Mouse (Mus musculus): Measurements from ENCODE around the gene Ppp2r5e.
"Not testable (repeated sequence)": the region's sequence is repeated elsewhere in the genome, so short reads cannot be mapped to it uniquely, and the experiment has no call there.

The Ppp2r5e gene

DNA sequence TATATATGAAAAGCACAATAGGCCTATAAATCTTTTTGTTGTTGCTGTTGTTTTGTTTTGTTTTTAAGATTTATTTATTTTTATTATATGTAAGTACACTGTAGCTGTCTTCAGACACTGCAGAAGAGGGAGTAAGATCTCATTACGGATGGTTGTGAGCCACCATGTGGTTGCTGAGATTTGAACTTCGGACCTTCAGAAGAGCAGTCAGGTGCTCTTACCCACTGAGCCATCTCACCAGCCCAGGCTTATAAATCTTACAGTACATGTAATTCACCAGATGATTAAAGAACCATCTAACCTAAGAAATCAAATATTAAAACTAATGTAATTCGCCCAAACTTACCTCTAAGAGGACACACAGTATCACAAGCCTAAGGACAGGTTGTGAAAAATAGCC lies 103.9 kb downstream of the Ppp2r5e start:
- not testable (repeated sequence) for DNase-seq (ENCODE audit: low spot score in 2 of 2)

GRCm38 (mm10) chr12:75487500-75487899 lies 108.5 kb downstream of the Ppp2r5e start:
- no peak for DNase-seq (ENCODE audit: low spot score in 2 of 2)

- DNase-seq (ENCODE audit: low spot score in 2 of 2) = no peak
These were observed 109.3 kb downstream of the Ppp2r5e start for GRCm38 (mm10) chr12:75486568-75487286.

GRCm38 (mm10) chr12:75482781-75483180 lies 113.3 kb downstream of the Ppp2r5e start:
- DNase-seq (ENCODE audit: low spot score in 2 of 2) = no peak

DNA sequence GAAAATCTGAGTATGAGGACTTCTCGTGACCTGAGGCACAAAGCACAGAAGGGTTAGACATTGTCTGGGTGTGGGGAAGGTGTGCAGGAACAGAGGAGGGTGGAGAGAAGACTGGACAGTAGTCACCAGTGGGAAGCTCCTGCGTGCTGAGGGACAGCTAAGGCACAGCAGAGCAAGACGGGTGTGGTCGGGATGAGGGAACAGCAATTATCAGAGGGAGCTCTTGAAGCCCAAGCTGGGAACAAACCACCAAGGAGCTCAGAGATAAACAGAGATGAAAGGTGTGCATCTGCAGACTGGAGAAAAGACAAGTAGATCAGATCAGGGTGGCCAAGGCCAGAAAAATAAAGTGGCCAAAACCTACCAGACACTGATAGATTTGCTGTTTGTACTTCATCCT lies 114.0 kb downstream of the Ppp2r5e start:
- no peak for DNase-seq (ENCODE audit: low spot score in 2 of 2)

GRCm38 (mm10) chr12:75480031-75480430 lies 116.0 kb downstream of the Ppp2r5e start:
- no peak for DNase-seq (ENCODE audit: low spot score in 2 of 2)

DNA sequence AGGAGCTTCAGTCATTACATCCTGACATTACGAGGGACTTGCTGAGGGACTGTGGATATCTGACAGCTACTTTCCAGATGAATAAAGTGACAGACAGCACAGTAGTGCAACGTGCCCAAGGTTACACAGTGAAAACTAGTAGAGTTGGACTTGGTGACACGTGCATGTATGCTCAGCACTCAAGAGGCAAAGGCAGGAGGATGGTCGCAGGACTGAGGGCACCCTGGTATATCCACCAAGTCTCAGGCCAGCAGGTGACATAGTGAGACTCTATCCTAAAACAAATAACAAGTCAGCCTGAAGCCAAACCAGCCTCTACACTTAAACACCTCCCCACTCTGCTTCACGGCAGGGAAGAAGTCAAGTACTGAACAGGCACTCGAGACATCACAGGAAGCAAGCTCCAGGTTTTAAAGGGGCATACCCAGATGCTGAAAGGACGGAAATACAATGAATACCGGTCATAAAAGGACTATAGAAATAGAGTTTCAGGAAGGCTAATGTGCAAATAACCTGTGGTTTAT lies 116.6 kb downstream of the Ppp2r5e start:
- no peak for DNase-seq (ENCODE audit: low spot score in 2 of 2)

DNA sequence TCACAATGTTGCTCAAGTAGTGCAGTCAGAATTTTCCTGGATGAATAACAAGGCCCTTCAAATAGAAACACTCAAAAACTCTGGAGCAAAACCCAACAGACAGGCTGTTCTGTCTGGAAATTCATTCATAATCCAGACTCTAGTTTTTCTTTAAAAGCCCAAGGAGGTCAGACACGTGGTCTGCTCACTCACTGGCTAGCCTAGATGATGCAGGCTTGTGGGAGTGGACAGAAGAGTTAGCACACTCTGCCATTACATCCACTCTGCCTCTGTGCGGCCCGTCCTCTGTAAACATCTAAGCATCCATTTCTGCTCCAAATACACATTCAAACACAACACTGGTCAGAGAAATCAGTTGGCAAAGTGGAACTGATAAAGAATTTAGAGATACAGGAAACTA lies 117.4 kb downstream of the Ppp2r5e start:
- DNase-seq (ENCODE audit: low spot score in 2 of 2) = no peak

DNA sequence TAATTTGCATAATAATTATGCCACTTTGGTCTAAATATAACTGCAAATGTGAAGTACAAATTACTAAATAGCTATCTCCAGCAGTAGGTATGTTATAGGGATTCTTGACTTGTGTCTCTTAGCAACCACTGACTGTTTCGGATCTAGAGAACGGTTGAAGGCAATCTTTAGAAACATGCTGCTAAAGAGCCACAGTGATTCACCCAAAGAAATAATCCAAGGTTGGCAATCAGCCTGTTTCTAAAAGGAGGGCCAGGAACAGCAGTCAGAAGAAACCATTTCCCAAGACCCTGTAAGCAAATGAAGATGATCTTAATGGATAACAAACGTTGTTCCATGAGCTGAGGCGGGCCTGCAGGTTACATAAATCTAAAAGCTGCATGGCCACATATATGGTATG lies 117.9 kb downstream of the Ppp2r5e start:
- no peak for DNase-seq (ENCODE audit: low spot score in 2 of 2)

- no peak for DNase-seq (ENCODE audit: low spot score in 2 of 2)
These were observed 123.0 kb downstream of the Ppp2r5e start for GRCm38 (mm10) chr12:75473021-75473420.

DNA sequence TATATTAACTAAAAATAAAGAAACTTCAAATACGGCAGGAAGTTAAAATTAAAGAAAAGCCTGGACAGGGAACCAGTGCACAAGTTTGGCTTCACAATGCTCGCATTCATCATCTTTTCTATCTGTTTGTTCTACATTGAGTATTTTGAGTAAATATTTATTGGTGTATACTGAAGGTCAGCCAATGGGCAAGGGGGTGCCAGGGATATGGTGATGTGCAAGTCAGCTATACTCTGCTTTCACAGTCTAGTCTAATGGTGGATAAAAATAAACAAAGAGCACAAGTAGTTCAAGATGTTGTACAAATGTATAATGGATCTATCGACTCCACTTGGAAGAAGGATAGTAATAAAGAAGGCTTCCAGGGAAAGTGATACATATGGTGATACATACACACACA lies 123.9 kb downstream of the Ppp2r5e start:
- DNase-seq (ENCODE audit: low spot score in 2 of 2) = no peak

GRCm38 (mm10) chr12:75467814-75468213 lies 128.2 kb downstream of the Ppp2r5e start:
- DNase-seq (ENCODE audit: low spot score in 2 of 2) = no peak

DNA sequence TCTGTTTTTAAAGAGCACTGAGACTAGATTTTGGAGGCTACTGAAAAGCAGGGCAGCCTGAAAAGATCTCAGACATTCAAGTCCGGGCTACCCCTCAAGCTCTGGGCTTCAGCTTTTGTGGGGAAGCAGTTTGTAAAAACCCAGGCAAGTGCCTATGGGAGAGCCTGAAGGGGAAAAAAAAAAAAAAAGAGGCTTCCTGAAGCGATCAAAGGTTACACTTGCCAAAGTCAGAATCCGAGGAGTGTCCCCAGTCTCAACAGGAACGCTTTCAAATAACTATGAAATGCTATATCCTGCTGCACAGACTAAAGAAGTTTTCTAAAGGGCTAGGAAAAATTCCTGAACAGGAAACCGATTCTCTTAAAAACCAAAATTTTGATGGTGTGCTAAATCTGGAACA lies 128.9 kb downstream of the Ppp2r5e start:
- no peak for DNase-seq (ENCODE audit: low spot score in 2 of 2)

DNA sequence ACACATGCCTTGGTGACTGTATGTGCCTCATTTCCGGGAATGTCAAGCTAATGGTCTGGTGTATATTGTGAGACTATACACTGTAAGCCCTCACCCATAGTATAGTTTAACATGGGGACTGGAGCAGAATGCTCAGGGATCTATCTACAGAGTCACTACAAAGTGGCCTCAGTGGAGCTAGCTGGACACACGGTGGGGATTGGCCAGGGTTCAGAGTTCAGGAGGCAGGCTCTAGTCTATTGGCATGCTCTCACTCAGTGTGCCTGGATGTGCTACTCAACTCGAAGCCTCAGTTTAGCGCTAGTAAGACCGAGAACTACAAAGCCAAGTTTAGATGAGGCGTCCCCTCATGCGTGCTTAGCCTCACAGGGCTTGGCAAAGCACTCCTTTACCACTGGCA lies 129.8 kb downstream of the Ppp2r5e start:
- DNase-seq (ENCODE audit: low spot score in 2 of 2) = no peak

- peak in 1 of 2 experiments; percentile 16 for DNase-seq (ENCODE audit: low spot score in 2 of 2)
These were observed 131.9 kb downstream of the Ppp2r5e start for GRCm38 (mm10) chr12:75464016-75464769.

GRCm38 (mm10) chr12:75460561-75460960 lies 135.5 kb downstream of the Ppp2r5e start:
- DNase-seq (ENCODE audit: low spot score in 2 of 2) = no peak

DNA sequence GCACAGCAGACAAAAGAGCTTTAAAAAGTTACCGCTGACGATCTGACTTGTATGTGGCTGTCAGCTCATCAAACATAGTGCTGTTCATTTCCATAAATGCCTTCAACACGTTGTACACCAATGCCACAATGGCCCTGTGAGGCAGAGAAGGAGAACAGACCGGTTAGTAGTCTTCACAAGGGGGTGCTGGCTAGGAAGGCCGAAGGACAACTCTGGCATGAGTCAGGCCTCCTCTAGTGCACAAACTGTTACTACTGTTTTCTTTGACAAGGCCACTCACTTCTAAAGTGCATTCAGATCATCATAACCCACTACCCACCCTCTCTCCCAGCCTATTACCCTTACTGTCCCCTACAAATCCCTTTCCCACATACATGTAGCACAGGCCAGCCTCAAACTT lies 136.4 kb downstream of the Ppp2r5e start:
- no peak for DNase-seq (ENCODE audit: low spot score in 2 of 2)

GRCm38 (mm10) chr12:75453441-75453840 lies 142.6 kb downstream of the Ppp2r5e start:
- DNase-seq (ENCODE audit: low spot score in 2 of 2) = no peak

DNA sequence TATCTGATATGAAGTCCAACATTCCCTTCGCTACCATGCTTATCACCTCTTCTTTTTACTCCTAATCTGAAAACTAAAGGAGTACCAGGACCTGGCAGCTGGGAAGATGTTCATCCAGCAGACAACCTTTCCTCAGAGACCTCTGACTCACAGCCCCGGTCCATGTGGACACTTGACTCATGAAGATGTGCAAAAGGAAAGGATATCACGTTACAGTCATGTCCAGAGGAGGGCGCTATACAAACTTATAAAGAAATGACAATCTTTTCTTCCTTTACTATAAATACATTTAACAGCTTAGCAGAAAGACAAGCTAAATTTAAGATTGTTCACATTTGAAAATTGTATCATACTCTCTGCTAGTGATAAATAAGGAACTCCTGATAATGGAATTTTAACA lies 143.0 kb downstream of the Ppp2r5e start:
- no peak for DNase-seq (ENCODE audit: low spot score in 2 of 2)

- no peak for DNase-seq (ENCODE audit: low spot score in 2 of 2)
These were observed 145.5 kb downstream of the Ppp2r5e start for GRCm38 (mm10) chr12:75450592-75450991.

- DNase-seq (ENCODE audit: low spot score in 2 of 2) = no peak
These were observed 146.0 kb downstream of the Ppp2r5e start for GRCm38 (mm10) chr12:75450011-75450410.

DNA sequence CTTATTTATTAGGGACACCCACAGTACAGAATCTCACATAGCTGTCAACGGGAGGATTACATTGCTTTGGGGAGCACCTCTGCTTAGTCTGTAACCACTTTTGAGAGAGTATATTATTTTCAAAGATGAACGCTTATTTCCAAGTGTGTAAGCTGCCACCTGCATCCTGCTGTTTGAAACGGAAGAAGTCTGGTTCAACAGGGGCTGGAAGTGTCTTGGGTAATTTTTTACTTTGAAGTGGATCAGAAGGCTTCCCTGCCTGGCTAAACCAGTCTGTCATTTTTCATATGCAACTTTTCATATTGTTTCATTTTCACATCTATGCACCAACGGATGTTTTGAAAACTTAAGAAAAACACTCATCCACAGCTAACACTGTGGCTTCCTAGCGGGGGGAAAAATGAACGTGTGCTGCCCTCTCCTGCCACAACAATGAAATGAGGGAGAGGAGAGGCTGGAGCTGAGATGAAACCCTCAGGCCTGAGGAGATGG lies 146.5 kb downstream of the Ppp2r5e start:
- no peak for DNase-seq (ENCODE audit: low spot score in 2 of 2)

- DNase-seq (ENCODE audit: low spot score in 2 of 2) = no peak
These were observed 147.1 kb downstream of the Ppp2r5e start for GRCm38 (mm10) chr12:75448921-75449320.
